ENCODE assay signal across 8 mouse cellular contexts in genomic region chr13:55727120-55727838, GRCm38 (mm10). TPM values are rescaled to one million over a fixed set of nuclear protein-coding genes. Genes with fewer than 3 reads are reported as not detected.
A peak's percentile ranks its signal among the peaks of the same experiment; 100 is the strongest.
DNase-seq lines count a peak whose midpoint lies in the region; ATAC-seq and TF ChIP-seq lines count a peak whose summit lies in the region.

Gene Pcbd2, plus strand, starts transcription at chr13:55727368.

- no peak for TF ChIP-seq CTCF in olfactory bulb, adult 2 months (IDR thresholded peaks at IDR 0.05; ENCODE audit: insufficient read depth, low read depth, low read length)
- TF ChIP-seq CTCF in thymus, adult 2 months (IDR thresholded peaks at IDR 0.05; ENCODE audit: borderline replicate concordance, control insufficient read depth, extremely low read depth, insufficient read depth, low read length, poor library complexity): peak; percentile 26; the same call in 1 of the 2 replicates

- no peaks in the 10 kb centered on the region for H3K9me3 ChIP-seq in hindbrain, embryonic 10.5 days
- no peaks in the 10 kb centered on the region for H3K9me3 ChIP-seq in lung, embryonic 15.5 days

- H3K27ac ChIP-seq in hindbrain, embryonic 10.5 days: peak within 1 kb of the TSS; percentile 95
- H3K27ac ChIP-seq in lung, embryonic 15.5 days: peak within 1 kb of the TSS; percentile 98
- peak within 1 kb of the TSS; percentile 78 for H3K27ac ChIP-seq in olfactory bulb, adult 2 months (ENCODE audit: insufficient read depth, low read depth, low read length)
- peak within 1 kb of the TSS; percentile 84 for H3K27ac ChIP-seq in thymus, adult 2 months (ENCODE audit: control insufficient read depth, insufficient read depth, low read length)

- peak; percentile 91 for ATAC-seq in lung, embryonic 15.5 days (ENCODE audit: borderline replicate concordance, extremely low read depth, low FRiP score, low TSS enrichment)

- WGBS in hindbrain, embryonic 10.5 days: under 1% methylated on average over 73 of the region's 73 CpGs
- under 1% methylated on average over 70 of the region's 73 CpGs for WGBS in lung, embryonic 15.5 days
- WGBS in olfactory bulb, adult 2 months: under 1% methylated on average over 73 of the region's 73 CpGs
- WGBS in thymus, adult 2 months: under 1% methylated on average over 73 of the region's 73 CpGs

- H3K36me3 ChIP-seq in hindbrain, embryonic 10.5 days: peaks cover 35% of the 10 kb centered on the region
- H3K36me3 ChIP-seq in lung, embryonic 15.5 days: peaks cover 18% of the 10 kb centered on the region
- H3K36me3 ChIP-seq in thymus, adult 2 months (ENCODE audit: control insufficient read depth, insufficient read depth, low read length): peaks cover 6% of the 10 kb centered on the region; the same call in 1 of the 2 replicates

- peaks cover 5% of the 10 kb centered on the region; the same call in 1 of the 2 replicates for H3K4me1 ChIP-seq in hindbrain, embryonic 10.5 days (replicated peaks)
- H3K4me1 ChIP-seq in lung, embryonic 15.5 days: no peaks in the 10 kb centered on the region
- H3K4me1 ChIP-seq in olfactory bulb, adult 2 months (ENCODE audit: control insufficient read depth, insufficient read depth, low read length): no peaks in the 10 kb centered on the region; the same call in 1 of the 2 replicates
- H3K4me1 ChIP-seq in thymus, adult 2 months (replicated peaks; ENCODE audit: control insufficient read depth, insufficient read depth, low read length): no peaks in the 10 kb centered on the region; the same call in 1 of the 2 replicates

- H3K9ac ChIP-seq in lung, embryonic 15.5 days: peak within 1 kb of the TSS; percentile 62

- H3K4me3 ChIP-seq in hindbrain, embryonic 10.5 days: peak within 1 kb of the TSS; percentile 69
- H3K4me3 ChIP-seq in lung, embryonic 15.5 days: peak within 1 kb of the TSS; percentile 63
- H3K4me3 ChIP-seq in olfactory bulb, adult 2 months (ENCODE audit: insufficient read depth, low read depth, low read length): peak within 1 kb of the TSS; percentile 70
- H3K4me3 ChIP-seq in thymus, adult 2 months (ENCODE audit: control insufficient read depth, insufficient read depth, low read length): peak within 1 kb of the TSS; percentile 62

- DNase-seq in Muller cell, postnatal 12 days (ENCODE audit: inconsistent ontology term): peak; percentile 87
- DNase-seq in cerebellum, adult 9-11 months: peak; percentile 85
- DNase-seq in frontal cortex, adult 2 months (ENCODE audit: extremely low spot score in 1 of 2, low spot score in 1 of 2): peak; percentile 34 to 82
- DNase-seq in hindbrain, embryonic 10.5 days (ENCODE audit: low spot score): peak; percentile 86
- DNase-seq in layer of hippocampus, adult 9-10 months (ENCODE audit: low spot score): peak; percentile 27
- peak; percentile 90 for DNase-seq in thymus, adult 2 months

- TF ChIP-seq POLR2A in olfactory bulb, adult 2 months (IDR thresholded peaks at IDR 0.05; ENCODE audit: insufficient read depth, low read depth, low read length): no peak; the same call in 1 of the 2 replicates
- peak; percentile 54; the same call in 1 of the 2 replicates for TF ChIP-seq POLR2A in thymus, adult 2 months (IDR thresholded peaks at IDR 0.05; ENCODE audit: control insufficient read depth, extremely low read depth, insufficient read depth, low read length, poor library complexity)

- no peaks in the 10 kb centered on the region for H3K27me3 ChIP-seq in hindbrain, embryonic 10.5 days (ENCODE audit: insufficient read depth, poor library complexity, severe bottlenecking)
- no peaks in the 10 kb centered on the region for H3K27me3 ChIP-seq in lung, embryonic 15.5 days
- no peaks in the 10 kb centered on the region for H3K27me3 ChIP-seq in thymus, adult 2 months (ENCODE audit: control insufficient read depth, insufficient read depth, low read length)

- H3K4me2 ChIP-seq in lung, embryonic 15.5 days: peak within 1 kb of the TSS; percentile 74

RNA-seq across cellular contexts. Expression of gene Pcbd2, which starts in this region (rescaled TPM):
- 28.2 and 30.1 TPM in 2 replicates for polyA plus RNA-seq in frontal cortex, adult 2 months (2012; rRNA removed)
- polyA plus RNA-seq in hindbrain, embryonic 10.5 days (2016; fragmentation: Nextera tagmentation; extraction: Ambion mirVana): 30.4 and 34.3 TPM in 2 replicates
- 57.9 and 60.5 TPM in 2 replicates for polyA plus RNA-seq in lung, embryonic 15.5 days (2015; fragmentation: Nextera tagmentation; extraction: Ambion mirVana)
- not detected in 2 replicates for polyA plus RNA-seq in olfactory bulb, adult 2 months (2012; ENCODE audit: insufficient read depth, insufficient read length, low replicate concordance, missing spikeins)
- 12.6 and 18.2 TPM in 2 replicates for polyA plus RNA-seq in thymus, adult 2 months (2012; rRNA removed)

Comparison
In these comparisons a context has a peak if more than half of its experiments do, and no peak if none do; other contexts are left out.
1. Peak in every context shown above with its lines: DNase-seq, ATAC-seq, H3K4me3 ChIP-seq and H3K27ac ChIP-seq.
2. RNA of gene Pcbd2 (polyA plus RNA-seq): 57.9 to 60.5 TPM in lung, embryonic 15.5 days, 30.4 to 34.3 TPM in hindbrain, embryonic 10.5 days, 28.2 to 30.1 TPM in frontal cortex, adult 2 months and 12.6 to 18.2 TPM in thymus, adult 2 months; not detected in olfactory bulb, adult 2 months; every median in the first group is over 10 times any median in the second.
3. DNase-seq: peak in every context shown above with its lines; median percentile 90 in thymus, adult 2 months; 87 in Muller cell, postnatal 12 days; 86 in hindbrain, embryonic 10.5 days; 85 in cerebellum, adult 9-11 months; 58 in frontal cortex, adult 2 months; 27 in layer of hippocampus, adult 9-10 months.